ENCODE assay signal across 8 mouse cellular contexts in genomic region chr2:118307561-118307960, GRCm38 (mm10). TPM values are rescaled to one million over a fixed set of nuclear protein-coding genes. Genes with fewer than 3 reads are reported as not detected.
DNase-seq lines count a peak whose midpoint lies in the region; ATAC-seq lines count a peak whose summit lies in the region.

No protein-coding gene starts in this region.

- no peak overlapping the region for H3K27ac ChIP-seq in neural tube, embryonic 13.5 days (replicated peaks)
- H3K27ac ChIP-seq in stomach, embryonic 16.5 days (ENCODE audit: low read length): no peak overlapping the region

- no peaks in the 10 kb centered on the region; the same call in 1 of the 2 replicates for H3K27me3 ChIP-seq in neural tube, embryonic 13.5 days
- H3K27me3 ChIP-seq in stomach, embryonic 16.5 days (ENCODE audit: control insufficient read depth, insufficient read depth, low read length): no peaks in the 10 kb centered on the region

- intact Hi-C loops in gastrocnemius, postnatal 14 days (cut with DNase I; ENCODE audit: low total_unique reads): no loop called here

- no peak overlapping the region for H3K4me3 ChIP-seq in neural tube, embryonic 13.5 days
- no peak overlapping the region for H3K4me3 ChIP-seq in stomach, embryonic 16.5 days (replicated peaks; ENCODE audit: low read length)

- H3K4me1 ChIP-seq in neural tube, embryonic 13.5 days (replicated peaks): no peaks in the 10 kb centered on the region
- H3K4me1 ChIP-seq in stomach, embryonic 16.5 days (ENCODE audit: control insufficient read depth, insufficient read depth, low read length): no peaks in the 10 kb centered on the region

- H3K9ac ChIP-seq in neural tube, embryonic 13.5 days: no peak overlapping the region
- H3K9ac ChIP-seq in stomach, embryonic 16.5 days (ENCODE audit: low read length): no peak overlapping the region

- no peaks in the 10 kb centered on the region for H3K36me3 ChIP-seq in neural tube, embryonic 13.5 days
- no peaks in the 10 kb centered on the region for H3K36me3 ChIP-seq in stomach, embryonic 16.5 days (ENCODE audit: control insufficient read depth, insufficient read depth, low read length)

- no peak overlapping the region for H3K4me2 ChIP-seq in neural tube, embryonic 13.5 days
- peak overlapping the region; percentile 17; the same call in 1 of the 2 replicates for H3K4me2 ChIP-seq in stomach, embryonic 16.5 days (ENCODE audit: low read depth, low read length)

- ATAC-seq in neural tube, embryonic 13.5 days (ENCODE audit: low read depth): peak; percentile 61; the same call in 1 of the 2 replicates
- ATAC-seq in stomach, embryonic 16.5 days (ENCODE audit: insufficient read depth, low FRiP score): peak; percentile 55; the same call in 1 of the 2 replicates

- peak; percentile 8 for DNase-seq in adrenal gland, postnatal 10 days
- no peak for DNase-seq in adrenal gland, adult 18-20 months (ENCODE audit: low spot score in 2 of 2)
- DNase-seq in neural tube, embryonic 10.5 days (ENCODE audit: extremely low spot score, low spot score): no peak
- DNase-seq in layer of hippocampus, adult 9-11 months: peak; percentile 74
- DNase-seq in gastrocnemius, postnatal 14 days: no peak
- no peak for DNase-seq in embryo, embryonic 10 days (ENCODE audit: low spot score)

- WGBS in neural tube, embryonic 13.5 days: 64% methylated on average over 8 of the region's 8 CpGs
- 45% methylated on average over 8 of the region's 8 CpGs for WGBS in stomach, embryonic 16.5 days

- H3K9me3 ChIP-seq in neural tube, embryonic 13.5 days: no peaks in the 10 kb centered on the region
- no peaks in the 10 kb centered on the region for H3K9me3 ChIP-seq in stomach, embryonic 16.5 days (replicated peaks; ENCODE audit: control insufficient read depth, low read length)

RNA-seq across cellular contexts. Expression of gene Fsip1, which starts 50.8 kb away (rescaled TPM):
- total RNA-seq in adrenal gland, postnatal 10 days (2021): under 1 TPM; 0.45 to 0.79 TPM
- under 1 TPM in 1 of 2 experiments, not detected in 1; 0.26 TPM for total RNA-seq in adrenal gland, adult 18-20 months (2021)
- polyA plus RNA-seq in neural tube, embryonic 13.5 days (2015; fragmentation: Nextera tagmentation; extraction: Ambion mirVana): 2.0 and 2.7 TPM in 2 replicates
- 0.14 and 0.31 TPM in 2 replicates for polyA plus RNA-seq in stomach, embryonic 16.5 days (2015; fragmentation: Nextera tagmentation; extraction: Ambion mirVana)
- total RNA-seq in gastrocnemius, postnatal 14 days (2021): not detected

Comparison
In these comparisons a context has a peak if more than half of its experiments do, and no peak if none do; other contexts are left out.
1. DNase-seq: peak in adrenal gland, postnatal 10 days (single experiment) and layer of hippocampus, adult 9-11 months (single experiment); none in adrenal gland, adult 18-20 months (0 of 2), neural tube, embryonic 10.5 days (single experiment), gastrocnemius, postnatal 14 days (single experiment) and embryo, embryonic 10 days (single experiment).